Mouse (Mus musculus): ENCODE measurements at regions not wholly inside any gene's neighbourhood (a gene's known extent, or its start where the extent isn't known, plus 50 kb on each side); places are given as distances from the start of the nearest gene placed in this dataset.

DNA sequence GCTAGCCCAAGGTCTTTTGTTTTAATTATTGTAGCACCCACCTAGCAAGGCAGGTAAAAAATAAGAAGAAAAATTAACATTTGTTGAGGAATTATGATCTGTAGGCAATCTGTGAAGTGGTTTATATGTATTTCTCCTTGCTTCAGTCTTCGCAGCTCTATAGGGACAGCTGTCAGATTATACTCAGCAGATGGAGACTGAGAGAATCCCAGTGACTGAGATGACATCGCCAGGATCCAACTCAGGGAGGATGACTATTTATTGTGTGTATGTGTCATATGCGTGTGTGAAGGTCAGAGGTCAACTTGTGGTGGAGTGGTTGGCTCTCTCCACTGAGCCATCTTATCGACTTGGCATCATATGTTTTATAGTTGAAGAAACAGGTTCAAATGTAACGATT, 362.0 kb upstream of the Chd6 start:
- Histone ChIP-seq H3K4me1 (ENCODE audit: control insufficient read depth, insufficient read depth, low read length) (no peaks in the 10 kb centered on the region), H3K27ac (ENCODE audit: insufficient read depth, low read length) (no peak overlapping the region)

DNA sequence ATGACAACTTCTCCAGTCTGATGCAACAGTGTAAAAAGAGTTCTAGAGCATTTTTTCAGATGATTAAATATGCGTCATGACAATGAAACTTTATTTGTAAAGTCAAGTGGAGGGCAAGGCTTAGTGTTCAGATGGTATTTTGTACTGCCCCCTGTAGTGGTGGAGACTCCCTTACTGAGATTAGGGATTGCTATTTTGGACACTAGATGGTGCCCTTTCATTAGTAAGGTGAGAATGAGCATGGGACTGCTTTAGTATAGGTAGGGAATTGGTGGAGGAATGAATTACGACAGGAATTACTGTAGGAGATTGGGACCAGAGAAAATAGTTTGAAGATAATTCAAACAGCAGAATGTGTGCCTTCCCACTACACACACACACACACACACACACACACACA, 361.1 kb upstream of the Chd6 start:
- no peaks in the 10 kb centered on the region for H3K36me3 ChIP-seq (ENCODE audit: control insufficient read depth, insufficient read depth, low read length, poor library complexity, severe bottlenecking)
- H3K27me3 ChIP-seq (ENCODE audit: control insufficient read depth, insufficient read depth, low read length, poor library complexity, severe bottlenecking), result no peaks in the 10 kb centered on the region
- TF ChIP-seq EP300 (IDR thresholded peaks at IDR 0.05; ENCODE audit: insufficient read depth, low read depth, low read length) (no peak), CTCF (IDR thresholded peaks at IDR 0.05; ENCODE audit: low read depth, low read length) (no peak), POLR2A (IDR thresholded peaks at IDR 0.05; ENCODE audit: insufficient read depth, low read length) (no peak)
- no peaks in the 10 kb centered on the region for H3K4me1 ChIP-seq (ENCODE audit: control insufficient read depth, insufficient read depth, low read length)
- no peak overlapping the region for H3K27ac ChIP-seq (ENCODE audit: insufficient read depth, low read length)
- H3K4me3 ChIP-seq (ENCODE audit: low read depth, low read length), result no peak overlapping the region
- no peaks in the 10 kb centered on the region for H3K9me3 ChIP-seq (replicated peaks; ENCODE audit: control insufficient read depth, insufficient read depth, low read length, poor library complexity, severe bottlenecking)
- no peak overlapping the region for H3K9ac ChIP-seq (ENCODE audit: low read depth, poor library complexity, severe bottlenecking)

More for the DNA sequence above, 362.0 kb upstream of the Chd6 start:
- no peak overlapping the region for H3K9ac ChIP-seq (ENCODE audit: low read depth, poor library complexity, severe bottlenecking)
- no peaks in the 10 kb centered on the region for H3K9me3 ChIP-seq (replicated peaks; ENCODE audit: control insufficient read depth, insufficient read depth, low read length, poor library complexity, severe bottlenecking)
- no peak overlapping the region for H3K4me3 ChIP-seq (ENCODE audit: low read depth, low read length)
- H3K36me3 ChIP-seq (ENCODE audit: control insufficient read depth, insufficient read depth, low read length, poor library complexity, severe bottlenecking), result no peaks in the 10 kb centered on the region
- TF ChIP-seq EP300 (IDR thresholded peaks at IDR 0.05; ENCODE audit: insufficient read depth, low read depth, low read length) (no peak), POLR2A (IDR thresholded peaks at IDR 0.05; ENCODE audit: insufficient read depth, low read length) (no peak), CTCF (IDR thresholded peaks at IDR 0.05; ENCODE audit: low read depth, low read length) (no peak)
- H3K27me3 ChIP-seq (ENCODE audit: control insufficient read depth, insufficient read depth, low read length, poor library complexity, severe bottlenecking), result no peaks in the 10 kb centered on the region

DNA sequence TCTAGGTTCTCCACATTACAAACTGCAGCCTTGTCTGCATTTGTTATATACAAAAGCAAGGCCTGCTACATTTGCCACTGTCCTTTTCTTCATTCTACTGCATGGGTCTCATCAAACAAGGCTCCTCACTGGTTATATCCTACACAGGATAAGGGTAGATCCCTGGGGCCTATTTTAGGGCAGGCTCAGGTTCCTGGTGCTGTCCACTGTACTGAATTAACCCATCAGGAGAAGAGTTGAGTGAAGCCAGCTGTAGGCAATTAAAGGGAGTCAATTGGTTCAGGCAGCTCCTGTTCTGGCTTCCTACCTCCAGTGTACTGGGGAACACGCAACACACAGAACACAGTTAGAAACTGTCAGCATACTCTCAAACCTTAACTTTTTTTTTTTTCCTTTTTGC, 358.2 kb upstream of the Chd6 start:
- no peak overlapping the region for H3K4me3 ChIP-seq (ENCODE audit: low read depth, low read length)
- H3K9me3 ChIP-seq (replicated peaks; ENCODE audit: control insufficient read depth, insufficient read depth, low read length, poor library complexity, severe bottlenecking), result no peaks in the 10 kb centered on the region
- H3K9ac ChIP-seq (ENCODE audit: low read depth, poor library complexity, severe bottlenecking), result no peak overlapping the region
- H3K27me3 ChIP-seq (ENCODE audit: control insufficient read depth, insufficient read depth, low read length, poor library complexity, severe bottlenecking), result no peaks in the 10 kb centered on the region
- H3K27ac ChIP-seq (ENCODE audit: insufficient read depth, low read length), result no peak overlapping the region
- H3K4me1 ChIP-seq (ENCODE audit: control insufficient read depth, insufficient read depth, low read length), result no peaks in the 10 kb centered on the region
- H3K36me3 ChIP-seq (ENCODE audit: control insufficient read depth, insufficient read depth, low read length, poor library complexity, severe bottlenecking), result no peaks in the 10 kb centered on the region
- TF ChIP-seq POLR2A (IDR thresholded peaks at IDR 0.05; ENCODE audit: insufficient read depth, low read length), result no peak

DNA sequence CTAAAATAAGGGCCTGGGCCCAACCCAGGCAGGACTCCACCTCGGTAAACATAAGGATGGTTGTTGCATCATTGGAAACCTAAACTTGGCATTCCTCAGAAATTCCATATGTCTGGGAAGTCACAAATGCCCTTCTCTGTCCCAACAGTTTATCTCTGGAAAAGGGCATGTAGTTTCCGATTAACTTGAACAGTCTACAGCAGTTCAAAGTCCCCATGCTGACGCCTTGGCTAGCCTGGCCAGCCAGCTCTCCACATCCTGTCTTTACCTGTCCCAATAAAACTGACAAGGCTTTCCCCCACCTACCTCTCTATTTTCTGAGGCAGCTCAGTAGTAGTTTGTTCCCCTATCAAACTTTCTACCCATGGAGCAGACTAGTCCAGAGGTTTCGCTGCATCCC, 351.7 kb upstream of the Chd6 start:
- Histone ChIP-seq H3K4me1 (ENCODE audit: control insufficient read depth, insufficient read depth, low read length) (no peaks in the 10 kb centered on the region), H3K4me3 (ENCODE audit: low read depth, low read length) (no peak overlapping the region), H3K27me3 (ENCODE audit: control insufficient read depth, insufficient read depth, low read length, poor library complexity, severe bottlenecking) (no peaks in the 10 kb centered on the region), H3K36me3 (ENCODE audit: control insufficient read depth, insufficient read depth, low read length, poor library complexity, severe bottlenecking) (no peaks in the 10 kb centered on the region), H3K27ac (ENCODE audit: insufficient read depth, low read length) (no peak overlapping the region), H3K9me3 (replicated peaks; ENCODE audit: control insufficient read depth, insufficient read depth, low read length, poor library complexity, severe bottlenecking) (no peaks in the 10 kb centered on the region), H3K9ac (ENCODE audit: low read depth, poor library complexity, severe bottlenecking) (no peak overlapping the region)
- no peak for TF ChIP-seq POLR2A (IDR thresholded peaks at IDR 0.05; ENCODE audit: insufficient read depth, low read length)

DNA sequence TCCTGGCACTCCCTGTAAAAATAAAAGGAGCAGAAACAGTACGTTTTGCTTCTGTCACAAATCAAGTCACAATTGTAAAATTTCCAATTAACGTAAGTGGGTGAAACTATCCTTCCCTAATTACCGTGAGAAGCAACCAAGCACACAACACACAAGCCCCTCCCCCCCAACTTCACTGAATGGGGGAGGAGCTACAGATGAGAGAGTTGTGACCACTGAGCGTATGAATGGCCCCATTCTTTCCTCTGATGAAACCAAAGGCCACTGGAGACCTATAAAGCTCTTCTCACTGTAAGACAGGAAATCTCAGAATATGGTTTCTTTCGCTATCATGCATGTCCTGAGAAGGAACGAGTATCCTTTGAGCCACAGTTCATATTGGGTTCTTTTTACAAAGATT, 345.6 kb upstream of the Chd6 start:
- no peaks in the 10 kb centered on the region for H3K36me3 ChIP-seq (ENCODE audit: control insufficient read depth, insufficient read depth, low read length, poor library complexity, severe bottlenecking)
- no peak overlapping the region for H3K27ac ChIP-seq (ENCODE audit: insufficient read depth, low read length)
- no peaks in the 10 kb centered on the region for H3K27me3 ChIP-seq (ENCODE audit: control insufficient read depth, insufficient read depth, low read length, poor library complexity, severe bottlenecking)
- no peak overlapping the region for H3K9ac ChIP-seq (ENCODE audit: low read depth, poor library complexity, severe bottlenecking)
- H3K4me1 ChIP-seq (ENCODE audit: control insufficient read depth, insufficient read depth, low read length), result no peaks in the 10 kb centered on the region
- TF ChIP-seq POLR2A (IDR thresholded peaks at IDR 0.05; ENCODE audit: insufficient read depth, low read length) (no peak), CTCF (IDR thresholded peaks at IDR 0.05; ENCODE audit: low read depth, low read length) (no peak), EP300 (IDR thresholded peaks at IDR 0.05; ENCODE audit: insufficient read depth, low read depth, low read length) (no peak)
- H3K4me3 ChIP-seq (ENCODE audit: low read depth, low read length), result no peak overlapping the region
- H3K9me3 ChIP-seq (replicated peaks; ENCODE audit: control insufficient read depth, insufficient read depth, low read length, poor library complexity, severe bottlenecking), result no peaks in the 10 kb centered on the region

DNA sequence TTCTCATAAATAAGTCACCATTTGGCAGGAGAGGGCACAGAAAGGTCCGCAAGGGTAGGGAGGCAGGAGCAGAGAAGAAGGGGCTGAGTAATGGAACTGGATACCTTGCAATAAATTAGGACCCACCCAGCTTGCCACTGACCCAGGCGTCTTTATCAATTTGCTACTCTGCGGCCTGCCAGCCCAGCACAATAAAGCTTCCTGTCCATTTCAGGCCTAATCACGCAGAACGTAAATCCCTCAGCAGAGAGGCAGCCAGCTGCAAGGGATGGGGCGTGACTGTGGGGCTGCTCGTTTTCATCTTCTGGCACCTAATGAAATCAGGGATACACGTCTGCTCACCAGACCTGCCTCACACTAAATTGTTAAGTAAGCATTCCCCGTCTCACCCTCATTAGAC, 324.9 kb upstream of the Chd6 start:
- no peak overlapping the region for H3K9ac ChIP-seq (ENCODE audit: low read depth, poor library complexity, severe bottlenecking)
- H3K27ac ChIP-seq (ENCODE audit: insufficient read depth, low read length), result no peak overlapping the region
- no peaks in the 10 kb centered on the region for H3K36me3 ChIP-seq (ENCODE audit: control insufficient read depth, insufficient read depth, low read length, poor library complexity, severe bottlenecking)
- no peak overlapping the region for H3K4me3 ChIP-seq (ENCODE audit: low read depth, low read length)
- no peaks in the 10 kb centered on the region for H3K4me1 ChIP-seq (ENCODE audit: control insufficient read depth, insufficient read depth, low read length)
- TF ChIP-seq CTCF (IDR thresholded peaks at IDR 0.05; ENCODE audit: low read depth, low read length), result no peak
- TF ChIP-seq POLR2A (IDR thresholded peaks at IDR 0.05; ENCODE audit: insufficient read depth, low read length), result no peak
- no peak for TF ChIP-seq EP300 (IDR thresholded peaks at IDR 0.05; ENCODE audit: insufficient read depth, low read depth, low read length)
- H3K27me3 ChIP-seq (ENCODE audit: control insufficient read depth, insufficient read depth, low read length, poor library complexity, severe bottlenecking), result no peaks in the 10 kb centered on the region
- H3K9me3 ChIP-seq (replicated peaks; ENCODE audit: control insufficient read depth, insufficient read depth, low read length, poor library complexity, severe bottlenecking), result no peaks in the 10 kb centered on the region

Measured in ES-Bruce4 (cell line).